Mouse (Mus musculus) spleen, adult 2 months (tissue): ENCODE results near the gene Top2b. TPM values are rescaled to one million over a fixed set of nuclear protein-coding genes. Genes with fewer than 3 reads are reported as not detected.

Source experiments
- DNase-seq, 2 experiments: peaks; one replicate each; pipeline versions ENCODE4 v3.0.0 to v3.0.0-alpha.2; 2012 to 2021; ENCODE audit warnings: low spot score in 2 of 2, low read depth in 1 of 2
- H3K27ac ChIP-seq: fragments of 200-500 bp; 2 replicates; pipeline ENCODE4 v1.5.1; 2012; ENCODE audit warnings: low read length, inconsistent platforms; ENCODE audit not compliant: insufficient read depth
- H3K27me3 ChIP-seq: fragments of 200-500 bp; 2 replicates; pipeline ENCODE4 v1.6.1; 2012; ENCODE audit warnings: mild to moderate bottlenecking, moderate library complexity, low read length, inconsistent platforms; ENCODE audit not compliant: control insufficient read depth, insufficient read depth
- H3K36me3 ChIP-seq: fragments of 200-500 bp; 2 replicates; pipeline ENCODE4 v1.6.1; 2012; ENCODE audit warnings: mild to moderate bottlenecking, low read length, inconsistent platforms; ENCODE audit not compliant: control insufficient read depth, insufficient read depth
- H3K4me1 ChIP-seq: fragments of 200-500 bp; 2 replicates; pipeline ENCODE4 v1.6.1; 2011; ENCODE audit warnings: inconsistent platforms; ENCODE audit not compliant: control insufficient read depth, insufficient read depth, insufficient read length
- H3K4me3 ChIP-seq: fragments of 200-500 bp; 2 replicates; pipeline ENCODE4 v1.5.1; 2011; ENCODE audit warnings: mild to moderate bottlenecking, inconsistent platforms; ENCODE audit not compliant: insufficient read depth, insufficient read length; ENCODE audit errors: extremely low read depth
- CTCF ChIP-seq: fragments of 200-500 bp; IDR thresholded peaks from 2 replicates; pipeline ENCODE4 v1.5.1; 2011; ENCODE audit warnings: mild to moderate bottlenecking, inconsistent platforms; ENCODE audit not compliant: insufficient read depth, insufficient read length, insufficient replicate concordance; ENCODE audit errors: extremely low read depth
- POLR2A ChIP-seq: fragments of 200-500 bp; IDR thresholded peaks from 2 replicates; pipeline ENCODE4 v1.6.1; 2011; ENCODE audit warnings: low read depth, low read length, inconsistent platforms
- WGBS: fragments of 180-500 bp; shearing (Covaris S2); methylation state at CpG from one replicate; pipeline ENCODE4 v1.1.7; 2018; 5-methylcytosine and 5-hydroxymethylcytosine counted together
- polyA plus RNA-seq: library from polyadenylated mRNA; depleted of rRNA; stranded (reverse); fragments of >200 nt; gene quantifications from 2 replicates; pipeline ENCODE4 v1.2.3, GENCODE M21; 2012

Gene Top2b
- polyA plus RNA-seq, 1 experiment = 4.8 TPM

DNA sequence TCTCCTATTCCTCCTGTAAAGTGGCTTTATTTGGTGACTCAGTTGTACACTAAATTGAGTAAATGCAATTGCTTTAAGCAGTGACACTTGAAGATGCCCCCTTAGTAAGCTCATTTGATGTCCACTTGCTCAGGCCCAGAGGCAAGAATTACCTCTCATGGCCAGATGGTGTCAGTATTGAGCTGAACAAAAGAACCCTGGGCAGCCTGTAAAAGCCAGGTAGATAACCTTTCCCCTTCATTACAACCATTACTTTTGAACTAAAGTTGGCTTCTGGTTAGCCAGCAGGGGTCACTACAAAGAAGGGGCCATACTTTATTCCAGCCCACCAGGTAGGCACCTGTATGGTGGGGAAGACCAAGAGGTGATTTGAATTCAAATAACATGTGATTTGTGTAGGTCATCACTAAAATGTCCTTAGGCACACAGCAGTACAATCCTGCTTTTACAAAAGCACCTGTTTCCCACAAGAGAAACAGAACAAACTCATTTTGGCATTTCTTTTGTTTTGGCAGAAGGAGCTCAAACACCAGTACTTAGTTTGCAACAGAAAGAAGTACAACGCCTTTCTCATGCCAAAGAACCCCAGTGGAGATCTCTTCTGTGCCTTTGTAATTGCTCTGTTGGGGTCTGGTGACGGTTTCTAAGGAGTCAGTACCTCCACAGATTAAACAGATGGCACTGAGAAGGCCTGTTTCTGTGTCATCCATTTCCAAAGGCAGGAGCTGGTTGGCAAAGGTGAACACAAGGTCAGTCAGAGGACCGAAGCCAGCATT is 69.6 kb downstream of the Top2b start:
- TF ChIP-seq POLR2A = no peak
- TF ChIP-seq CTCF = peak; percentile 44; the same call in 1 of the 2 replicates

DNA sequence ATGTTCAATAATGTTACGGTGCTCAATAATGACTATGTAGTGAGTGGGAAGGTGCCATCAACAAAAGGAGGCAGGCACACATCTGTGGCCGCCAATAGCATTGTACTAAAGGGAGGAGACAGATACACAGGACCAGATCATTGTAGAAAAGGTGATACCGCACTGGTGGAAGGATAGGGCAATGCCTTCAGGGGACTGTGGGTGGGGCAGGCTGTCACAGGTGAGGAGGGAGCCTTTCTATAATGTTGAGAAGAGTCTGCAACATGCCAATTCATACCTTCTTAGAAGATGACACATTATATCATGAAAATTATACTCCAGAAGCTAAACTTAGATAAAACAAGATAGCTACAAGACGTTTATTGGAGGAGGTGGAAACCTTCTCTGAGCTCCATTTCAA is 72.4 kb downstream of the Top2b start:
- Histone ChIP-seq H3K27me3 (no peaks in the 10 kb centered on the region), H3K4me1 (no peaks in the 10 kb centered on the region), H3K27ac (no peak overlapping the region), H3K4me3 (no peak overlapping the region), H3K36me3 (peaks cover 4% of the 10 kb centered on the region; the same call in 1 of the 2 replicates)
- TF ChIP-seq CTCF = no peak
- no peak for TF ChIP-seq POLR2A
- no peak for DNase-seq
- WGBS = 95% methylated on average over 4 of the region's 4 CpGs

More for the DNA sequence above, 69.6 kb downstream of the Top2b start:
- WGBS = 92% methylated on average over 3 of the region's 3 CpGs
- peak; percentile 14 to 23 for DNase-seq
- Histone ChIP-seq H3K4me1 (no peaks in the 10 kb centered on the region), H3K4me3 (no peak overlapping the region), H3K36me3 (peaks cover 10% of the 10 kb centered on the region; the same call in 1 of the 2 replicates), H3K27me3 (no peaks in the 10 kb centered on the region), H3K27ac (no peak overlapping the region)

DNA sequence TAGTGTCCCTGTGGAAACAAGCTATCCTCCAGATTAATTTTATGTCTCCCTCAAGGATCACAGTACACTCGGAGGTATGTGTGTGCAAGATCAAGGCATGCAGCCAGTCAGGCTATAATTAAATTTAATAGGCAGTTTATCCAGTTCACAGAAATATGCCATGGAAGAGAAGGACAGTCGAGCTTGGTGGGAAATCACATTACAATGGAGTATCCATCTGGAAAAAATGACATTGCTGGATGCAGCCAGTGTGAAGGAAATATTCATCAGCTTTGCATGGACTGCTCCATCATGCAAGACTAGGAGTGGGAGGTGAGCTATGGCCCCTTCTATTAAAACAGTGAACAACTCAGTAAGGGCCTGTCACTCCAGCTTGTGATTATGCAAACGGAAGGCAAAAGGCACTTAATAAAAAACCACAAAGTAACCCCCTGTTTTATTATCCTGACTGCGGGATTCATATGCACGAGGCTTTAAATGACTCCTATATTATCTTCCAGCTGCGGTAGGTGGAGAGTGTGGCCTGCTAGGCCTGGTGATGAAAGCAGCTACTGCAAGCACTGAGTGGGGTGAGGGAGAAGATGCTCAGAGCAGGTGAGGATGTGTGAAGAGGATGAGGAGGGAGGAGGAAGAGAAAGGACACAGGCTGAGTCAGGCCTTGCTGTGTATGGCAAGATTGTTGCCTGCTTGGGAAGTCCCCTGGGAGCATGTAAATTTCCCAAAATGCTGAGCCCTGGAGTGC is 74.6 kb downstream of the Top2b start:
- TF ChIP-seq POLR2A = no peak
- no peak for TF ChIP-seq CTCF
- no peaks in the 10 kb centered on the region for H3K27me3 ChIP-seq
- 90% methylated on average over 6 of the region's 6 CpGs for WGBS

GRCm38 (mm10) chr14:16444859-16445258 is 79.9 kb downstream of the Top2b start:
- Histone ChIP-seq H3K4me1 (no peaks in the 10 kb centered on the region), H3K4me3 (no peak overlapping the region), H3K27ac (no peak overlapping the region), H3K36me3 (no peaks in the 10 kb centered on the region), H3K27me3 (no peaks in the 10 kb centered on the region)
- no peak for DNase-seq
- no peak for TF ChIP-seq CTCF
- no peak for TF ChIP-seq POLR2A
- 90% methylated on average over 4 of the region's 4 CpGs for WGBS

More for the DNA sequence above, 74.6 kb downstream of the Top2b start:
- no peak overlapping the region for H3K27ac ChIP-seq
- no peak for DNase-seq
- H3K36me3 ChIP-seq = peaks cover 2% of the 10 kb centered on the region; the same call in 1 of the 2 replicates
- no peaks in the 10 kb centered on the region for H3K4me1 ChIP-seq
- H3K4me3 ChIP-seq = no peak overlapping the region

GRCm38 (mm10) chr14:16447587-16447986 is 82.6 kb downstream of the Top2b start:
- H3K36me3 ChIP-seq = no peaks in the 10 kb centered on the region
- no peaks in the 10 kb centered on the region for H3K27me3 ChIP-seq
- 31% methylated on average over 3 of the region's 3 CpGs for WGBS
- TF ChIP-seq POLR2A (no peak), CTCF (no peak)
- no peak overlapping the region for H3K27ac ChIP-seq
- H3K4me1 ChIP-seq = no peaks in the 10 kb centered on the region
- DNase-seq = no peak
- no peak overlapping the region for H3K4me3 ChIP-seq

GRCm38 (mm10) chr14:16448269-16448987 is 83.4 kb downstream of the Top2b start:
- Histone ChIP-seq H3K27me3 (no peaks in the 10 kb centered on the region), H3K4me3 (no peak overlapping the region), H3K36me3 (no peaks in the 10 kb centered on the region), H3K27ac (no peak overlapping the region), H3K4me1 (no peaks in the 10 kb centered on the region)
- DNase-seq = no peak
- no peak for TF ChIP-seq POLR2A
- no peak for TF ChIP-seq CTCF
- WGBS = 38% methylated on average over 4 of the region's 4 CpGs
